Mouse (Mus musculus): ENCODE results near the gene Thap4.
A peak's percentile ranks its signal among the peaks of the same experiment; 100 is the strongest.
"Not testable (repeated sequence)": the region's sequence is repeated elsewhere in the genome, so short reads cannot be mapped to it uniquely, and the experiment has no call there.

Gene Thap4

DNA sequence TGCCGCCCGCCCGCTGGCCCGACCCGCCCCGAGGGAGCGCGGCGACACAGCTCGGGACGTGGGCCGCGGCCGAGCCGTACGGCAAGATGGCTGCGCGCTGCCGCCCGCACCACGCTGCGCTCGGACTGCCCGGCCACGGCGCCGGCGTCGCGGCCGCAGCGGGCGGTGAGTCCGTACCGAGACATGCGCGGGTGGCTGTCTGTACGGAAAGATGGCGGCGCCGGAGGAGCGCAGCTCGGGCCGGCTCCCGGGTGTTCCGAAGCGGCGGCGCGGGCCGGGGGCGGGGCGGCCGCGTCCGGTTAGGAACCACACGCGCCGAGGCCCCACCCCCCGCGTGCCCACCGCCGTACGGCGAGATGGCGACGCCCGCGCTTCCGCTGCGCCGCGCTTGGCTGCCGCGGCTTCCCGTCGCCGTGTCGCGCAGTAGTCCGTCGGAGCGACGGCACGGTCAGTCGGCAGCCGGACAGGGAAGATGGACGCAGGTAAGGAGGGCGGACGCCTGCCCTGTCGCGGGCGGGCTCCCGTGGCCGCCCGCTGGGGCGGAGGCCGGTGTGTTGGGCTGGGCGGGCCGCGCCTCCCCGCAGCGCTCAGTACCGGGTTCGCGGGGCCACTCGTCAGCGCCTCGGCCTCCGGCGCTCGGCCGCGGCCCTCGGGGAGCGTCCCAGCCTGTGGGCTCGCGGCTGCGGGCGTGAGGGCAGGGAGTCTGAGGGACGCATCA is at the start of gene Thap4:
Thap4 (minus strand) TSS at position 292 of the 718 bp plus-strand sequence.
- peak; percentile 81 to 91 for DNase-seq (ENCODE audit: low spot score in 2 of 2)

- peak; percentile 100 for DNase-seq (ENCODE audit: low spot score in 2 of 2)
Observed at GRCm38 (mm10) chr1:93803556-93804507, 49.2 kb upstream of the Thap4 start, which contains the start of gene Ing5. Gene Ing5, plus strand, starts transcription at chr1:93803965.

- DNase-seq (ENCODE audit: low spot score in 2 of 2), result no peak
Observed at GRCm38 (mm10) chr1:93802771-93803170, 48.1 kb upstream of the Thap4 start.

- peak; percentile 67 to 89 for DNase-seq (ENCODE audit: low spot score in 2 of 2)
Observed at GRCm38 (mm10) chr1:93801741-93802238, 47.1 kb upstream of the Thap4 start, which contains the start of gene Dtymk. Gene Dtymk, minus strand, starts transcription at chr1:93801934.

GRCm38 (mm10) chr1:93800670-93801503 is 46.2 kb upstream of the Thap4 start:
- DNase-seq (ENCODE audit: low spot score in 2 of 2), result no peak

DNA sequence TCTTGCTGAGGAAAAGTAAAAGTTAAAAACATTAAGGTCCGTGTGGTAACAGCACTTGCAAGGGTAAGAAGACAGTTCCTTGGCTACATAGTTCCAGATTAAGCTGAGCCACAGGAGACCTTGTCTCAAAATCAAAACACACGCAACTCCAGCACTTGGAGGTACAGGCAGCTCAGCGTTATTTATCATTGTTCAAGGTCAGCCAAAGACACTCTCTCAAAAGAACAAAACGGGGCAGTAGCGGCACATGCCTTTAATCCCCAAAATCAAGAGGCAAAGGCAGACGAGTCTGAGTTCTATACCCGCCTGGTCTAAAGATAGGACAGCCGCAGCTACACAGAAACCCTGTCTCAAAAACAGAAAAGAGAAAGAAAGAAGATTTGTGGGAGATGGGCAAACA is 41.2 kb upstream of the Thap4 start:
- no peak for DNase-seq (ENCODE audit: low spot score in 2 of 2)

GRCm38 (mm10) chr1:93794526-93794925 is 39.9 kb upstream of the Thap4 start:
- no peak for DNase-seq (ENCODE audit: low spot score in 2 of 2)

DNA sequence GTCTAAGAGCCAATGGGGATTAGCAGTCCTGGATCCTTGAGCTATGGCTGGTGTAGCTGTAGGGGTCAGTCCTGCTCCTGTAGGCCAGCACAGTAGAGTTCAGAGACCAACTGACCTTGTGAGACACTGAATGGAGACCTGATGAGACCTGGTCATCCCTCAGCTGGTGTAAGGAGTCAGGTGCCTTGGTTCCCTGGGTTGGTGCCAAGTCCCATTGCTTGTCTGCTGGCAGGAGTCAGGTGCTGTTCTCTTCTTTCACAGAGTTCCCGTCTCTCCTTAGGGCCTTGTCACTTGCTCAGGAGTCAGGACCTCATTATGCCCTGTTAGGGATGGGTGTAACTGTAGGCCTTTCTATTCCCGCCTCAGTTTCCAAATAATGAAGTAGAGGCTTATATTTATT is 32.2 kb upstream of the Thap4 start:
- DNase-seq (ENCODE audit: low spot score in 2 of 2), result no peak

- no peak for DNase-seq (ENCODE audit: low spot score in 2 of 2)
Observed at GRCm38 (mm10) chr1:93776686-93777085, 22.0 kb upstream of the Thap4 start.

DNA sequence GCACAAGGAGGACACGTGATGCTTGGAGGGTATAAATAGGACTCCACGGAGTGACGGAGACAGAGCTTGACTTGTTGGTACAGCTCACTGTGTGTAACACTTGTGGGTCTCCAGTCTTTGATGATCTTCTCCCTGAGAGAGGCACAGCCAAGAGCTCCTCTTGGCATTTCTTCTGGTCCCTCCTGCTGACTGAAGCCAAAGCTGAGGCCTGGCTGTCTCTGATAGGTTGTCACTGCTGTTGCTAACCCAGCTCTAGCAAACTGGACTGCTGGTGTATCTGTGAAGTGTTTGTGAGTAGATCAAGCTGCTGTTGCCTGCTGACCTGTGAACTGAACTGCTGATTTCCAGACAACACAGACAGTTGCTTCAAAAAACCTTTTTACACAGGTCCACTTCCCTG is 15.2 kb upstream of the Thap4 start:
- DNase-seq (ENCODE audit: low spot score in 2 of 2), result no peak

DNA sequence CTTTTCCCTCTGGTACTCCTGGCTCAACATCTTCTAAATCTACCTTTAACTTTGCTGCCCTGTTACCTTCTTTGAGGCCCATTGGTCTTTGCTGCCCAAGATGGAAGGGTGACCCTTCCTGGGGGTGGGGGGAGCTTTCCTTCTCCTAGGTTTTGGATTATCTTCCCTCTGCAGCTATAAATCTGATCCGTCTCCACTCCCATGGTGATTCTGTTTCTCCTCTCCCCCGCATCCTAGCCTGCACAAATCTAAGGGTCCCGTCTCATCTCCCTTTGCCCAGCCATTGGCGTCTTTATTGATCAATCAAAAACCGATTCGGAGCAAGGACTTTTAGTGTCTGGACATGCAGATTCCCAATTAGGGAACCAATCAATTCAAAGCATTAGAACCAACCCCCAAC is 12.9 kb upstream of the Thap4 start:
- DNase-seq (ENCODE audit: low spot score in 2 of 2), result no peak

DNA sequence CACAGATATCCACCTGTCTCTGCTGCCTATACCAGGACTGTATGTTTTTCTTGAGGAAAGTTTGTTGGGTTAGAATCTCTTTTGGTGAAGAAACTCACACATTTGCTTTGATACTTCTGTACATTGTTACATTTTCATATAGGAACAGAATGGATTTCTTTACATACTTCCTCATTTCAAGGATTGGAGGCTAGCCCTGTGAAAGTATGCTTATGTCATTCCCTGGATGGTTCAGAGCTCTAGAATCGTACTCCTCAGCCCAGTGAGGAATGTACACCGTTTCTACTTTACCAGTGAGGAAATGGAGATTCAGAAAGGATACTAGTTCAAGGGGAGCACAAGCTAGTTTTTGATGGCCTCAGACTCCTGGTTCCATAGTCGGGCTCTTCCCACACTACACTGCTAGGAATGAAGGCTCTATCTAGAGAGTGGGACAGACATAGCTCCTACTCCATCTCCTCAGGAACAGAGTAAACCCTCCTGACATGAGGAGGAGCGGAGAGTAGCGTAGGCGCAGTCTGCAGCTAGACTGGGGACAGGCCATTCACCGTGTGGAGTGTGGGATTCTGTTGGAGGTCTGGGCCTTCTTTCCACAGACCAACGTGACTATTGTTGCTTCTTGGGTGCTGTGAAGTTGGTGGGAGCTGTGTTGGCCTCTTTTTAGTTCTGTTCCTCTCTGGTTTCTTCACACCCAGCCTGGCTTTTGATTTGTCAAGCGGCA is 10.4 kb upstream of the Thap4 start:
- no peak for DNase-seq (ENCODE audit: low spot score in 2 of 2)

GRCm38 (mm10) chr1:93763531-93763930 is 8.9 kb upstream of the Thap4 start:
- DNase-seq (ENCODE audit: low spot score in 2 of 2), result not testable (repeated sequence)

- DNase-seq (ENCODE audit: low spot score in 2 of 2), result no peak
Observed at GRCm38 (mm10) chr1:93760076-93760475, 5.4 kb upstream of the Thap4 start.

DNA sequence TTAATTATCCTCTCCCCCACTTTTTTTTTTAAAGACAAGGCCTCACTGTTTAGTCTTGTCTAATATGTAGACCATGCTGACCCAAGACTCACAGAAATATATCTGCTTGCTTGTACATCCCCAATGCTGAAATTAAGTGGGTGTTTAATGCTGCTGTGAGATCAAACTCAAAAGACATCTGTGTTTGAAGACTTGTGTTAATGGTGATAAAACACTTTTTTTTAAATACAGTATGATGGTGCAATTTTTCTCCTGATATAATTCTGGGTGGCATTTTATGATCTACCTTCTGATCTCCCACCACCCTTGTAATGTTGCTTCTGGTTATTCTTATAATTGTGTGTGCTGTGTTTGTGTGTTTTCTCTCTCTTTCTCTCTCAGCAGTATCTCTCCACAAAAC is 1.5 kb upstream of the Thap4 start:
- DNase-seq (ENCODE audit: low spot score in 2 of 2), result no peak

GRCm38 (mm10) chr1:93755618-93756017 is 954 bp upstream of the Thap4 start:
- no peak for DNase-seq (ENCODE audit: low spot score in 2 of 2)

GRCm38 (mm10) chr1:93755291-93755610 is 587 bp upstream of the Thap4 start:
- no peak for DNase-seq (ENCODE audit: low spot score in 2 of 2)

- DNase-seq (ENCODE audit: low spot score in 2 of 2), result peak in 1 of 2 experiments; percentile 50
Observed at GRCm38 (mm10) chr1:93753911-93754572, 622 bp downstream of the Thap4 start.

DNA sequence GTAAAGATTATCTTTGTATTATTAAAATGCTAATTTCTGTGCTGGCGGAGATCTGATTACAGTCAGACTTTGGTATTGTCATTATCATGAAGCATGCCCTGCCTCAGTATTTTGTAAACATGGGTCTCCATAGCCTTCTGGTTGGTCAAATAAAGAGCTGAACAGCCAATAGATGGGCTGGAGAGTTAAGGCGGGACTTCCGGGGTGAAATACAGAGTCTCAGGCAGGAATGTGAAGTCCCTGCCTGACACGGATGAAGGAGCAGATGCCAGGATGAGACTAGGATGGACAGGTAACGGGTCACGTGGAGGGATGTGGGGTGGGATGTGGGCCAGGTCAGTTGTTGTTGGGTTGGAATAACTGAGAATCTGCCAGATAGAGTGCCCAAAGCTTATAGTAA is 3.4 kb downstream of the Thap4 start, which contains the start of gene Atg4b:
Atg4b (plus strand) TSS at position 211 of the 400 bp plus-strand sequence.
- no peak for DNase-seq (ENCODE audit: low spot score in 2 of 2)

DNA sequence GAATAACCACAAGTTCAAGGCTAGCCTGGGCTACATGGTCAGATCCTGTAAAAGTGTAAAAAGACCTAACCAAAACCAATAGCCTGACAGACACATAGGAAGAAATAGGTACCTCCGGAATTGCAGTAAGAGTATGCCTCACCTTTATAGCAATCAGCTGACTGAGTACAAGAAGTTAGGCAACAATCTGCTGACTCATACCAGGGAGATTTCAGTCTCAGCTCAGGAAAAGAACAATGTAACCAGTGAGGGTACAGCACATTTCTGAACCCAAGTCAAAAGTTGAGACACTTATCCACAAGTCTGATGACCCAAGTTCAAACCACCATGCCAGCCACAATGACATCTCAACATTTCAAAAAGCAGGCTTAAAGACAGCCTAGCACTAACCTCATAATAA is 6.1 kb downstream of the Thap4 start:
- no peak for DNase-seq (ENCODE audit: low spot score in 2 of 2)

Data from cerebellum, postnatal 4 days (tissue).